Mouse (Mus musculus) lung, postnatal 14 days (tissue): Measurements from ENCODE around the gene Rpf2.

Experiments
- DNase-seq: peaks from one replicate; pipeline ENCODE4 v3.0.0; 2021

Gene Rpf2

GRCm38 (mm10) chr10:40246374-40247165 is at the start of gene Rpf2:
Gene Rpf2 (minus strand): TSS chr10:40247036.
- DNase-seq: peak; percentile 83

- no peak for DNase-seq
These were observed 45.8 kb upstream of the Rpf2 start for GRCm38 (mm10) chr10:40292640-40293039.

GRCm38 (mm10) chr10:40286767-40287166 is 39.9 kb upstream of the Rpf2 start:
- no peak for DNase-seq

- no peak for DNase-seq
These were observed 38.7 kb upstream of the Rpf2 start for GRCm38 (mm10) chr10:40285571-40285970.

- DNase-seq: no peak
These were observed 38.2 kb upstream of the Rpf2 start for GRCm38 (mm10) chr10:40284997-40285396.

GRCm38 (mm10) chr10:40284179-40284831 is 37.5 kb upstream of the Rpf2 start:
- no peak for DNase-seq

GRCm38 (mm10) chr10:40283636-40284035 is 36.8 kb upstream of the Rpf2 start:
- no peak for DNase-seq

GRCm38 (mm10) chr10:40281565-40281964 is 34.7 kb upstream of the Rpf2 start:
- no peak for DNase-seq

GRCm38 (mm10) chr10:40278317-40278716 is 31.5 kb upstream of the Rpf2 start:
- DNase-seq: no peak

- no peak for DNase-seq
These were observed 29.2 kb upstream of the Rpf2 start for GRCm38 (mm10) chr10:40275991-40276390.

- no peak for DNase-seq
These were observed 27.1 kb upstream of the Rpf2 start for GRCm38 (mm10) chr10:40273938-40274337.

GRCm38 (mm10) chr10:40271216-40271615 is 24.4 kb upstream of the Rpf2 start:
- DNase-seq: no peak

GRCm38 (mm10) chr10:40264920-40265319 is 18.1 kb upstream of the Rpf2 start:
- DNase-seq: no peak

GRCm38 (mm10) chr10:40263691-40264090 is 16.9 kb upstream of the Rpf2 start:
- DNase-seq: no peak

GRCm38 (mm10) chr10:40262200-40262599 is 15.4 kb upstream of the Rpf2 start:
- DNase-seq: no peak

- DNase-seq: no peak
These were observed 13.5 kb upstream of the Rpf2 start for GRCm38 (mm10) chr10:40260305-40260704.

GRCm38 (mm10) chr10:40259542-40259941 is 12.7 kb upstream of the Rpf2 start:
- DNase-seq: no peak

GRCm38 (mm10) chr10:40258976-40259375 is 12.1 kb upstream of the Rpf2 start:
- DNase-seq: peak; percentile 63

GRCm38 (mm10) chr10:40258401-40258966 is 11.6 kb upstream of the Rpf2 start:
- DNase-seq: peak; percentile 65

- peak; percentile 94 for DNase-seq
These were observed 10.8 kb upstream of the Rpf2 start, which contains the start of gene Gtf3c6 for GRCm38 (mm10) chr10:40257414-40258255. Gene Gtf3c6 (minus strand): TSS chr10:40258108.

GRCm38 (mm10) chr10:40256716-40257115 is 9.9 kb upstream of the Rpf2 start:
- peak; percentile 54 for DNase-seq

GRCm38 (mm10) chr10:40250969-40251368 is 4.1 kb upstream of the Rpf2 start:
- DNase-seq: no peak

- no peak for DNase-seq
These were observed 2.8 kb upstream of the Rpf2 start for GRCm38 (mm10) chr10:40249625-40250024.
